Mouse (Mus musculus) C2C12 (cell line): ENCODE measurements at regions not wholly inside any gene's neighbourhood (a gene's known extent, or its start where the extent isn't known, plus 50 kb on each side); places are given as distances from the start of the nearest gene placed in this dataset.

Source experiments
- H3K27me3 ChIP-seq: one replicate; pipeline ENCODE4 v1.6.1; 2011; ENCODE audit not compliant: control insufficient read depth, insufficient read depth, insufficient read length
- H3K36me3 ChIP-seq: one replicate; pipeline ENCODE4 v1.6.1; 2011; ENCODE audit not compliant: control insufficient read depth, insufficient read depth
- H3K4me3 ChIP-seq: one replicate; pipeline ENCODE4 v1.5.1; 2011; ENCODE audit warnings: mild to moderate bottlenecking, control low read depth; ENCODE audit not compliant: poor library complexity, insufficient read depth, severe bottlenecking
- H3K79me2 ChIP-seq: one replicate; pipeline ENCODE4 v1.6.1; 2011; ENCODE audit not compliant: control insufficient read depth, insufficient read depth
- H3K79me3 ChIP-seq: one replicate; pipeline ENCODE4 v1.6.1; 2011; ENCODE audit warnings: low read depth, control low read depth
- H3ac ChIP-seq: one replicate; pipeline ENCODE3; 2011; ENCODE audit warnings: low read depth; ENCODE audit not compliant: control insufficient read depth, insufficient read length
- CEBPB ChIP-seq: IDR thresholded peaks from one replicate; pipeline ENCODE4 v1.6.1; 2011; ENCODE audit warnings: low read depth, mild to moderate bottlenecking, control low read depth, moderate library complexity
- CTCF ChIP-seq: IDR thresholded peaks from one replicate; pipeline ENCODE4 v1.5.1; 2011; ENCODE audit not compliant: control insufficient read depth, insufficient read depth, insufficient read length
- FOSL1 ChIP-seq: IDR thresholded peaks from one replicate; pipeline ENCODE4 v1.8.0; 2011; ENCODE audit warnings: mild to moderate bottlenecking, low read length; ENCODE audit not compliant: poor library complexity, insufficient read depth, severe bottlenecking
- MAX ChIP-seq: IDR thresholded peaks from one replicate; pipeline ENCODE4 v1.6.1; 2011; ENCODE audit warnings: mild to moderate bottlenecking, control low read depth
- MYOD1 ChIP-seq: IDR thresholded peaks from one replicate; pipeline ENCODE4 v1.6.1; 2011; ENCODE audit warnings: low read depth; ENCODE audit not compliant: control insufficient read depth, insufficient read length
- MYOG ChIP-seq: IDR thresholded peaks from one replicate; pipeline ENCODE4 v1.6.1; 2011; ENCODE audit not compliant: control insufficient read depth, insufficient read length; ENCODE audit errors: extremely low read depth
- USF1 ChIP-seq: IDR thresholded peaks from one replicate; pipeline ENCODE4 v1.6.1; 2011; ENCODE audit warnings: low read depth, mild to moderate bottlenecking, control low read depth, moderate library complexity

DNA sequence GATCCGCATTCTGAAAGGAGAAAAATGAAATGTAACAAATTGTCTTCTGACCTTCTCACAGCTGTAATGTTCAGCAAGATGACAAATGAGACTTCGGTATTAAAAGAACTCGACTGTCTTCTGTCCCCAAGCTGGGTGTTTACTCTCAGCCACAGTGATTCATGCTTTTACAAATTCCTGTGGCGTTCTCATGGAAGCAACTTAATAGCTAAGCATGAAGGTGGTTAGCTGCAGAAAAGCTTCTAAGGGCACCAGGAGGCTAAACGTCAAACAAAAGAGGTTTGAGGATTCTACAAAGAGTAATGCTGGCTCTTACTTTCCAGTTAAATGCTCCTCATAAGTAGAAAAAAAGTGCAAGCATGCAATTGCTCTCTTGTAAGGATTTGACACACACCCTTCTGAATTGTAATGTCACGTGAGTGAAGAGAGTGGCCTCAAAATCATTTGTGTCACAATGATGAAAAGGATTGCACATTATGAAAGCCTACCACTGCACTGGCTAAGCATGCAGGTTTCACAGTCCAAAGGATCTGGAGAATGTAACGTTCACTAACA lies 543.8 kb upstream of the Negr1 start:
- H3K79me3 ChIP-seq: no peaks in the 10 kb centered on the region
- no peaks in the 10 kb centered on the region for H3K36me3 ChIP-seq
- no peak for TF ChIP-seq CEBPB
- no peak for TF ChIP-seq CTCF
- no peak for TF ChIP-seq FOSL1
- no peak for TF ChIP-seq MYOD1
- no peak for TF ChIP-seq MAX
- TF ChIP-seq MYOG: no peak
- no peak for TF ChIP-seq USF1
- H3K27me3 ChIP-seq: no peaks in the 10 kb centered on the region
- no peaks in the 10 kb centered on the region for H3K79me2 ChIP-seq
- no peak overlapping the region for H3K4me3 ChIP-seq
- no peak overlapping the region for H3ac ChIP-seq

DNA sequence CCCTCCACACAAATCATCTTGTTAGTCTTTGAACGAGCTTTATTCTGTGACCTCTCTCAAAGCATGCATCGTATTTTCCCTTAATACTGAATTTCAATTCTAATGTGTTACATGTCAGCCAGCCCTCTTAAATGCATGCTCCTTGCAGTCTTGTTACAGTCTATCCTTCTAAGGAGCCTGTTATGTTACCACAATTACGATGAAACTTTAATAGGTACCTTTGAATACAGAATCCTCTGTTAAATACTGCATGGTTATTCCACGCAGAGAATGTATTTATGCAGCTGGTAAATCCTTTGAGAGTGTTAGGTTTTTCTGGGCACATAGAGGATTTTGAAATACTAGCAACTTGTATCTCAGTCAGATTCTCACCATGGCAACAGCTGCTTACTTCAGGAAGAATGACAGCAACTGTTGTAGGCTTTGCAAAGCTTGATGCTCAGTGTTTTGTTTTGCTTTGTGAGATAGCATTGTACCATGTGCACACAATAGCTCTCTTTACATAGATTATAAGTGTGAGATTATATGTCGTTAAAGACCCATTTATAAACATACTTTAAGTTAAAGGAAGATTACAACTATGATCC lies 532.9 kb upstream of the Negr1 start:
- H3K27me3 ChIP-seq: no peaks in the 10 kb centered on the region
- H3K4me3 ChIP-seq: no peak overlapping the region
- H3K36me3 ChIP-seq: no peaks in the 10 kb centered on the region
- H3K79me2 ChIP-seq: no peaks in the 10 kb centered on the region
- H3ac ChIP-seq: no peak overlapping the region
- no peak for TF ChIP-seq MAX
- no peaks in the 10 kb centered on the region for H3K79me3 ChIP-seq

DNA sequence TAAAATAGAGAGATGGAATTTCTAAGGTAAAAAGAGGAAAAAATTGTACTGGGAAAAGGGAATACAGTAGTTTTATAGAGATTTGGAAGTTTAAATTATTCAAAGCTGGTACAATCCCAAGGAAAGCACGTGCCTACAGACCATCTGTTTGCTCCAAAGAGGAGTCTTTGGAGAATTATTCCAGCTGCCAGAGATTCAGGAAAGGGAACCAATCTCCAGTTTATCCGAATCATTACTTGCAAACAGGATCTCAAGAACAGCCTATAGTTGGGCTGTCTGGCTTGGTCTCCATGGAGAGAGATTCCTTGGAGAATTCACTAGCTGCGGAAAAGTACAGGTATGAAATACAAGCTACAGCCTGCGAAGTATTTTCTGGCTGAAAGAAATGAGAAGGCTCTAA lies 491.3 kb upstream of the Negr1 start:
- Histone ChIP-seq H3K79me3 (no peaks in the 10 kb centered on the region), H3K27me3 (no peaks in the 10 kb centered on the region), H3ac (no peak overlapping the region), H3K36me3 (no peaks in the 10 kb centered on the region), H3K4me3 (no peak overlapping the region), H3K79me2 (no peaks in the 10 kb centered on the region)
- TF ChIP-seq CEBPB: no peak
- no peak for TF ChIP-seq CTCF
- TF ChIP-seq MAX: no peak
- no peak for TF ChIP-seq USF1
- no peak for TF ChIP-seq MYOG
- no peak for TF ChIP-seq FOSL1
- TF ChIP-seq MYOD1: no peak

DNA sequence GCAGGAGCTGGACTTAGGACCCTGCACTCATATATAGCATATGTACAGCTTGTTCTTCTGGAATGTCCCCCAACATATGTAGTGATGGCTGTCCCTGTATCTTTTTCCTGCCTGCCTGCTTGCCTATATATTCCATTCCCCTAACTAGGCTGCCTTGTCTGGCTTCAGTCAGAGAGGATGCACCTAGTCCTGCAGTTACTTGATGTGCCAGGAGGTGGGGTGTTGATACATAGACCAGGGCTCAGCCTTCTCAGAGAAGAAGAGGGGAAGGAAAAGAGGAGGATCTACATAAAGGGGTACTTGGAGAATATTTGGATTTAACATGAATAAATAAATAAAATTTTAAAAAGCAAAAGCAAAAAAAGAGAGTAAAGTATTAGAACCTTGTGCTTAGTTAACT lies 479.3 kb upstream of the Negr1 start:
- no peaks in the 10 kb centered on the region for H3K79me3 ChIP-seq
- H3K27me3 ChIP-seq: no peaks in the 10 kb centered on the region
- TF ChIP-seq MYOD1 (no peak), FOSL1 (no peak), CTCF (no peak), USF1 (no peak), CEBPB (no peak), MYOG (no peak), MAX (no peak)
- H3K79me2 ChIP-seq: no peaks in the 10 kb centered on the region
- no peak overlapping the region for H3K4me3 ChIP-seq
- H3K36me3 ChIP-seq: no peaks in the 10 kb centered on the region
- H3ac ChIP-seq: no peak overlapping the region

DNA sequence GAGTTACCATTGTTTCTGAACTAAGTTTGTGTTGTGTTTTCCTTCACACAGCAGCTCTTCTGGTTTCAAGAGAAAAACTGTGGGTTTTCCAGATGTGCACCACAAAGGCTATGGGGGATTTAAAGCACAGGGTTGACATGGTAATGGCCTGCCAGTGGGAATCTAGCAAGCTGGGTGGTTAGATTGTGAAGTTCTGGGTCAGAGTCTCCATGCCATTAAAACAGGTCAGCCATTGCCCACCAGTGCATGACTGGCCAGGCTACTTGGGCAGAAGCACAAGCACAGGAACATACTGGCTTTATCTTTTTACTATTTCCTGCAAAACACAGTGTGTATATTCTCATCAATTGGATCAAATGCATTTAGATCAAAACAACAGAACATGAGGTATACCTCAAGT lies 467.9 kb upstream of the Negr1 start:
- Histone ChIP-seq H3K36me3 (no peaks in the 10 kb centered on the region), H3K27me3 (no peaks in the 10 kb centered on the region), H3K79me3 (no peaks in the 10 kb centered on the region), H3K4me3 (no peak overlapping the region), H3K79me2 (no peaks in the 10 kb centered on the region), H3ac (no peak overlapping the region)
- TF ChIP-seq FOSL1: no peak
- TF ChIP-seq MYOD1: no peak
- TF ChIP-seq MYOG: no peak
- no peak for TF ChIP-seq CEBPB
- TF ChIP-seq USF1: no peak
- no peak for TF ChIP-seq MAX
- no peak for TF ChIP-seq CTCF

DNA sequence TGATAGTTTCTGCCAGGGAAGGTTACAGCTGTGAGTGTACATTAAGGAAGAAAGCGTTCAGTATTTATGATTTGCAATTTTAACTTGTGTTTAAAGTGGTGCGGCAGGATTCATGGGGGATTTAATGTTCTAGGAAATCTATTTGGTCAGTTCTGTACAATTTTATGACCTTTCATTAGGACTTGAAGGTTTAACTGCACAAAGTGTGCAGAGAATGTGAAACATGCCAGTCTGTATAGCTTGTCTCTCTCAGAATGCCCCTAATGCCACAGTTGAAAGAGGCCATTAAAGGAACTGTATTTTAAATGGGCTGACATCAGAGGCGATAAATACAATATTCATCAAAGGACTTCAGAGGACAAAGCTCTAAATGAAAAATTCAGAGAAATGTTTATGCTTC lies 466.6 kb upstream of the Negr1 start:
- Histone ChIP-seq H3K36me3 (no peaks in the 10 kb centered on the region), H3K79me3 (no peaks in the 10 kb centered on the region), H3K4me3 (no peak overlapping the region), H3K79me2 (no peaks in the 10 kb centered on the region), H3ac (no peak overlapping the region), H3K27me3 (no peaks in the 10 kb centered on the region)
- TF ChIP-seq USF1 (no peak), FOSL1 (no peak), MYOD1 (no peak), CTCF (no peak), CEBPB (no peak), MYOG (no peak)
